Mouse (Mus musculus) CH12.LX (cell line): ENCODE data around the gene Itpr1. TPM values are rescaled to one million over a fixed set of nuclear protein-coding genes. Genes with fewer than 3 reads are reported as not detected.

Experiments used
- DNase-seq: peaks from one replicate; pipeline ENCODE4 v3.0.0-alpha.2; 2013; ENCODE audit errors: extremely low read depth
- H3K27ac ChIP-seq: 2 replicates; pipeline ENCODE4 v1.5.1; 2012; ENCODE audit warnings: low read depth, mild to moderate bottlenecking, control low read depth, moderate library complexity; ENCODE audit not compliant: insufficient read depth
- H3K27me3 ChIP-seq: replicated peaks from 2 replicates; pipeline ENCODE3; 2012; ENCODE audit warnings: inconsistent platforms
- H3K36me3 ChIP-seq, 2 experiments: replicated peaks in 1 of 2; 2 replicates each; pipeline versions ENCODE3 to v1.6.1; 2012; ENCODE audit warnings: inconsistent platforms in 1 of 2, low read length in 1 of 2, mild to moderate bottlenecking in 1 of 2, mixed read lengths in 1 of 2, moderate library complexity in 1 of 2; ENCODE audit not compliant: control insufficient read depth in 1 of 2, insufficient read depth in 1 of 2
- H3K4me1 ChIP-seq, 2 experiments: 2 replicates each; pipeline ENCODE4 v1.6.1; 2012; ENCODE audit warnings: inconsistent platforms in 1 of 2, moderate library complexity in 1 of 2; ENCODE audit not compliant: insufficient read depth in 2 of 2, control insufficient read depth in 1 of 2
- H3K4me2 ChIP-seq: 2 replicates; pipeline ENCODE4 v1.6.1; 2012; ENCODE audit warnings: low read depth, mild to moderate bottlenecking, control low read depth; ENCODE audit not compliant: poor library complexity, insufficient read depth, severe bottlenecking
- H3K4me3 ChIP-seq, 3 experiments: fragments of 150-350 bp in 1 of 3; sonication (generic) in 1 of 3; replicated peaks in 1 of 3; 2 replicates each; pipeline versions ENCODE3 to v1.5.1; 2011 to 2012; ENCODE audit warnings: low read depth in 2 of 3, low read length in 2 of 3, mild to moderate bottlenecking in 2 of 3, moderate library complexity in 2 of 3, control low read depth in 1 of 3, improper control_type of control experiment in 1 of 3, inconsistent platforms in 1 of 3, mixed read lengths in 1 of 3; ENCODE audit not compliant: poor library complexity in 1 of 3
- H3K79me2 ChIP-seq: replicated peaks from 2 replicates; pipeline ENCODE4 v1.6.1; 2012; ENCODE audit warnings: mild to moderate bottlenecking, moderate library complexity; ENCODE audit not compliant: control insufficient read depth, poor library complexity, insufficient read depth, severe bottlenecking; ENCODE audit errors: extremely low read depth
- H3K9ac ChIP-seq: 2 replicates; pipeline ENCODE4 v1.6.1; 2012; ENCODE audit warnings: low read depth, mild to moderate bottlenecking, control low read depth, moderate library complexity; ENCODE audit not compliant: insufficient read depth
- H3K9me3 ChIP-seq: replicated peaks from 2 replicates; pipeline ENCODE3; 2012; ENCODE audit warnings: low read length, inconsistent platforms, mixed read lengths
- BHLHE40 ChIP-seq: IDR thresholded peaks from 2 replicates; pipeline ENCODE4 v1.6.1; 2011; ENCODE audit warnings: mild to moderate bottlenecking, low read depth, low read length, improper control_type of control experiment
- CHD2 ChIP-seq: IDR thresholded peaks from 2 replicates; pipeline ENCODE4 v1.6.1; 2011; ENCODE audit warnings: low read length, improper control_type of control experiment
- CTCF ChIP-seq, 2 experiments: IDR thresholded peaks in 1 of 2; conservative IDR thresholded peaks in 1 of 2; 2 replicates each; pipeline ENCODE4 v1.5.1; 2011 to 2012; ENCODE audit warnings: low read depth in 2 of 2, low read length in 2 of 2, improper control_type of control experiment in 1 of 2, inconsistent platforms in 1 of 2, mild to moderate bottlenecking in 1 of 2, moderate library complexity in 1 of 2
- E2F4 ChIP-seq: IDR thresholded peaks from 2 replicates; pipeline ENCODE4 v1.6.1; 2011; ENCODE audit warnings: low read depth, low read length, improper control_type of control experiment; ENCODE audit not compliant: insufficient replicate concordance
- ETS1 ChIP-seq: conservative IDR thresholded peaks from 2 replicates; pipeline ENCODE4 v1.6.1; 2012; ENCODE audit warnings: low read depth, mild to moderate bottlenecking, inconsistent platforms, low read length, improper control_type of control experiment, moderate library complexity
- GABPA ChIP-seq: IDR thresholded peaks from 2 replicates; pipeline ENCODE4 v1.6.1; 2012; ENCODE audit warnings: low read depth, low read length, improper control_type of control experiment, inconsistent platforms; ENCODE audit not compliant: insufficient replicate concordance
- HCFC1 ChIP-seq: IDR thresholded peaks from 2 replicates; pipeline ENCODE4 v1.6.1; 2012; ENCODE audit warnings: low read depth, mild to moderate bottlenecking, inconsistent platforms, low read length, improper control_type of control experiment
- IRF4 ChIP-seq: IDR thresholded peaks from 2 replicates; pipeline ENCODE4 v1.6.1; 2014; ENCODE audit warnings: low read depth, mild to moderate bottlenecking, inconsistent platforms, low read length, improper control_type of control experiment
- JUN ChIP-seq: IDR thresholded peaks from 2 replicates; pipeline ENCODE4 v1.6.1; 2011; ENCODE audit warnings: low read depth, mild to moderate bottlenecking, low read length, improper control_type of control experiment, moderate library complexity; ENCODE audit not compliant: insufficient read depth
- JUND ChIP-seq: conservative IDR thresholded peaks from 2 replicates; pipeline ENCODE4 v1.6.1; 2011; ENCODE audit warnings: low read depth, low read length, improper control_type of control experiment
- KAT2A ChIP-seq: IDR thresholded peaks from 2 replicates; pipeline ENCODE4 v1.6.1; 2012; ENCODE audit warnings: low read length, improper control_type of control experiment, inconsistent platforms; ENCODE audit not compliant: insufficient replicate concordance
- MAZ ChIP-seq: IDR thresholded peaks from 2 replicates; pipeline ENCODE4 v1.6.1; 2012; ENCODE audit warnings: low read depth, mild to moderate bottlenecking, inconsistent platforms, low read length, improper control_type of control experiment, moderate library complexity
- MEF2A ChIP-seq: IDR thresholded peaks from 2 replicates; pipeline ENCODE4 v1.6.1; 2014; ENCODE audit warnings: low read depth, mild to moderate bottlenecking, inconsistent platforms, low read length, improper control_type of control experiment, borderline replicate concordance
- MXI1 ChIP-seq: IDR thresholded peaks from 2 replicates; pipeline ENCODE4 v1.6.1; 2011; ENCODE audit warnings: mild to moderate bottlenecking, low read depth, low read length, improper control_type of control experiment
- MYC ChIP-seq: IDR thresholded peaks from 2 replicates; pipeline ENCODE4 v1.6.1; 2011; ENCODE audit warnings: low read depth, mild to moderate bottlenecking, improper control_type of control experiment, low read length
- NELFE ChIP-seq: IDR thresholded peaks from 2 replicates; pipeline ENCODE4 v1.6.1; 2011; ENCODE audit warnings: low read depth, low read length, improper control_type of control experiment
- PAX5 ChIP-seq: IDR thresholded peaks from 2 replicates; pipeline ENCODE4 v1.6.1; 2012; ENCODE audit warnings: low read length, inconsistent platforms, mixed read lengths
- POLR2A ChIP-seq: IDR thresholded peaks from 2 replicates; pipeline ENCODE4 v1.6.1; 2011; ENCODE audit warnings: low read depth, mild to moderate bottlenecking, improper control_type of control experiment, low read length
- RAD21 ChIP-seq: IDR thresholded peaks from 2 replicates; pipeline ENCODE4 v1.6.1; 2011; ENCODE audit warnings: low read depth, mild to moderate bottlenecking, low read length, improper control_type of control experiment, moderate library complexity
- TBP ChIP-seq: conservative IDR thresholded peaks from 2 replicates; pipeline ENCODE4 v1.6.1; 2011; ENCODE audit warnings: low read depth, low read length, improper control_type of control experiment
- UBTF ChIP-seq: IDR thresholded peaks from 2 replicates; pipeline ENCODE4 v1.6.1; 2012; ENCODE audit warnings: low read depth, mild to moderate bottlenecking, inconsistent platforms, low read length, improper control_type of control experiment, moderate library complexity
- USF1 ChIP-seq: IDR thresholded peaks from 2 replicates; pipeline ENCODE4 v1.6.1; 2014; ENCODE audit warnings: low read depth, mild to moderate bottlenecking, inconsistent platforms, low read length, improper control_type of control experiment
- USF2 ChIP-seq: conservative IDR thresholded peaks from 2 replicates; pipeline ENCODE4 v1.6.1; 2011; ENCODE audit warnings: low read depth, low read length, improper control_type of control experiment
- ZC3H11A ChIP-seq: IDR thresholded peaks from 2 replicates; pipeline ENCODE4 v1.6.1; 2012; ENCODE audit warnings: low read depth, mild to moderate bottlenecking, inconsistent platforms, low read length, improper control_type of control experiment
- ZKSCAN1 ChIP-seq: IDR thresholded peaks from 2 replicates; pipeline ENCODE4 v1.6.1; 2012; ENCODE audit warnings: low read depth, inconsistent platforms, low read length, improper control_type of control experiment, borderline replicate concordance
- ZMIZ1 ChIP-seq: IDR thresholded peaks from 2 replicates; pipeline ENCODE4 v1.6.1; 2012; ENCODE audit warnings: low read depth, mild to moderate bottlenecking, inconsistent platforms, low read length, improper control_type of control experiment
- ZNF384 ChIP-seq: IDR thresholded peaks from 2 replicates; pipeline ENCODE4 v1.6.1; 2012; ENCODE audit warnings: low read depth, low read length, improper control_type of control experiment, inconsistent platforms
- dilution Hi-C: fragments of 300-500 bp; cut with MboI; formaldehyde crosslinking; loops from 2 replicates; pipeline ENCODE4 v1.14.3; 2020; ENCODE audit warnings: low sequenced_read_pairs; ENCODE audit not compliant: extremely low pct_unique_long_range_greater_than_20kb, extremely low pct_ligation_motif_present
- in situ Hi-C: fragments of 300-500 bp; cut with MboI; formaldehyde crosslinking; loops from 3 replicates; pipeline ENCODE4 v1.14.3; 2019; ENCODE audit warnings: low sequenced_read_pairs, low pct_ligation_motif_present, low pct_unique_long_range_greater_than_20kb, mixed read lengths
- polyA plus RNA-seq: library from polyadenylated mRNA; unstranded; fragments of >175 nt; gene quantifications from 2 replicates; pipeline ENCODE4 v1.2.1, GENCODE M21; 2012; ENCODE audit warnings: low read depth; ENCODE audit not compliant: insufficient read length
- total RNA-seq, 2 experiments: library from RNA; depleted of rRNA; stranded (reverse); fragments of 300-350 nt in 1 of 2; fragments of >200 nt in 1 of 2; gene quantifications; 2 replicates each; pipeline ENCODE4 v1.2.3; 2012 to 2014

Gene Itpr1
- total and polyA plus RNA-seq, 3 experiments = 42.8 to 73.1 (median 53.4) TPM

GRCm38 (mm10) chr6:108566549-108566948, 353.7 kb downstream of the Itpr1 start:
- H3K79me2 ChIP-seq = no peaks in the 10 kb centered on the region
- H3K9me3 ChIP-seq = no peaks in the 10 kb centered on the region
- H3K27ac ChIP-seq = no peak overlapping the region
- no peaks in the 10 kb centered on the region for H3K36me3 ChIP-seq
- H3K27me3 ChIP-seq = no peaks in the 10 kb centered on the region
- peaks cover 10 to 47% of the 10 kb centered on the region in 2 experiments for H3K4me1 ChIP-seq
- DNase-seq = no peak
- dilution Hi-C loops (no loop called here), in situ Hi-C loops (no loop called here)
- H3K9ac ChIP-seq = no peak overlapping the region
- H3K4me3 ChIP-seq = no peak overlapping the region
- no peak overlapping the region for H3K4me2 ChIP-seq
- no peak for TF ChIP-seq MEF2A
- TF ChIP-seq KAT2A = no peak

GRCm38 (mm10) chr6:108569460-108570187, 356.7 kb downstream of the Itpr1 start:
- Histone ChIP-seq H3K79me2 (no peaks in the 10 kb centered on the region), H3K27ac (no peak overlapping the region), H3K27me3 (no peaks in the 10 kb centered on the region), H3K9me3 (no peaks in the 10 kb centered on the region), H3K4me3 (no peak overlapping the region), H3K36me3 (no peaks in the 10 kb centered on the region), H3K4me2 (no peak overlapping the region), H3K9ac (no peak overlapping the region), H3K4me1 (peaks cover 12 to 52% of the 10 kb centered on the region in 2 experiments)
- dilution Hi-C loops = no loop called here
- TF ChIP-seq MYC (no peak), MEF2A (no peak), JUN (no peak), USF2 (no peak), ZNF384 (peak; percentile 81), CTCF (conservative IDR thresholded peaks at IDR 0.05 in 1 of 2, IDR thresholded peaks at IDR 0.05 in 1 of 2; ENCODE audit: low read depth in 2 of 2, low read length in 2 of 2) (0 out of 4 replicates have a peak, but pooled peaks of 1 of the 2 experiments have one; percentile 8), ETS1 (peak; percentile 55; the same call in 1 of the 2 replicates), NELFE (no peak), MAZ (no peak), USF1 (no peak), IRF4 (no peak), BHLHE40 (peak; percentile 38; the same call in 1 of the 2 replicates), RAD21 (no peak; the same call in 1 of the 2 replicates), ZC3H11A (no peak), GABPA (no peak), CHD2 (no peak), JUND (no peak), E2F4 (no peak), HCFC1 (no peak), TBP (no peak), MXI1 (no peak), ZKSCAN1 (no peak), UBTF (no peak), PAX5 (no peak), ZMIZ1 (no peak), POLR2A (no peak)
- in situ Hi-C loops = no loop called here
- no peak for DNase-seq
